Mouse (Mus musculus) limb, embryonic 13.5 days (tissue): ENCODE data around the gene Zfp651. TPM values are rescaled to one million over a fixed set of nuclear protein-coding genes. Genes with fewer than 3 reads are reported as not detected.

Experiments
- ATAC-seq: fragments of 200-750 bp; cut with Nextera tagmentation; 2 replicates; pipeline ENCODE4 v1.8.0; 2017; ENCODE audit warnings: low read depth, moderate number of reproducible peaks, moderate TSS enrichment; ENCODE audit not compliant: low FRiP score
- H3K27ac ChIP-seq: fragments of 300-500 bp; sonication (generic); 2 replicates; pipeline ENCODE4 v1.5.1; 2015; ENCODE audit warnings: inconsistent platforms, mild to moderate bottlenecking, moderate library complexity
- H3K27me3 ChIP-seq: fragments of 300-500 bp; sonication (generic); 2 replicates; pipeline ENCODE4 v1.6.1; 2015; ENCODE audit warnings: mild to moderate bottlenecking, inconsistent platforms
- H3K36me3 ChIP-seq: fragments of 300-500 bp; sonication (generic); 2 replicates; pipeline ENCODE4 v1.6.1; 2015; ENCODE audit warnings: inconsistent platforms, mild to moderate bottlenecking, moderate library complexity
- H3K4me1 ChIP-seq: fragments of 300-500 bp; sonication (generic); 2 replicates; pipeline ENCODE4 v1.6.1; 2015; ENCODE audit warnings: inconsistent platforms
- H3K4me2 ChIP-seq: fragments of 300-500 bp; sonication (generic); replicated peaks from 2 replicates; pipeline ENCODE4 v1.6.1; 2015; ENCODE audit warnings: inconsistent platforms, mild to moderate bottlenecking, moderate library complexity
- H3K4me3 ChIP-seq: fragments of 300-500 bp; sonication (generic); 2 replicates; pipeline ENCODE4 v1.5.1; 2015; ENCODE audit warnings: moderate library complexity, mild to moderate bottlenecking, inconsistent platforms
- H3K9ac ChIP-seq: fragments of 300-500 bp; sonication (generic); 2 replicates; pipeline ENCODE4 v1.6.1; 2015; ENCODE audit warnings: mild to moderate bottlenecking, inconsistent platforms
- H3K9me3 ChIP-seq: fragments of 300-500 bp; sonication (generic); 2 replicates; pipeline ENCODE4 v1.6.1; 2016; ENCODE audit warnings: inconsistent platforms
- WGBS: fragments of 180-500 bp; shearing (Covaris S2); methylation state at CpG from one replicate; pipeline ENCODE4 v1.1.7; 2015; 5-methylcytosine and 5-hydroxymethylcytosine counted together
- polyA plus RNA-seq: library from polyadenylated mRNA; unstranded; fragments of >200 nt; fragmentation: Nextera tagmentation; extraction: Ambion mirVana; gene quantifications from 2 replicates; pipeline ENCODE4 v1.2.1, GENCODE M21; 2015

Gene Zfp651
- 18.9 and 19.3 TPM in 2 replicates for polyA plus RNA-seq

GRCm38 (mm10) chr9:121759091-121760081 lies at the start of gene Zfp651:
Gene Zfp651 (plus strand): TSS chr9:121759330.
- under 1% methylated on average over 79 of the region's 97 CpGs for WGBS

GRCm38 (mm10) chr9:121709898-121710583 lies 49.1 kb upstream of the Zfp651 start, which contains the start of gene Ss18l2:
Gene Ss18l2 (plus strand): TSS chr9:121710329.
- H3K4me3 ChIP-seq, result peak within 1 kb of the TSS; percentile 78
- WGBS, result 5% methylated on average over 37 of the region's 37 CpGs
- peak within 1 kb of the TSS; percentile 89 for H3K4me2 ChIP-seq
- H3K9me3 ChIP-seq, result no peaks in the 10 kb centered on the region
- H3K27ac ChIP-seq, result peak within 1 kb of the TSS; percentile 80
- H3K4me1 ChIP-seq, result peaks cover 27% of the 10 kb centered on the region
- peak within 1 kb of the TSS; percentile 95 for H3K9ac ChIP-seq
- peaks cover 17% of the 10 kb centered on the region for H3K36me3 ChIP-seq
- peaks cover 2% of the 10 kb centered on the region; the same call in 1 of the 2 replicates for H3K27me3 ChIP-seq
- ATAC-seq, result peak; percentile 100

More at GRCm38 (mm10) chr9:121759091-121760081, at the start of gene Zfp651:
- ATAC-seq, result peak; percentile 76
- Histone ChIP-seq H3K4me2 (peak within 1 kb of the TSS; percentile 77), H3K4me1 (peaks cover 42% of the 10 kb centered on the region), H3K27ac (peak within 1 kb of the TSS; percentile 96), H3K9me3 (no peaks in the 10 kb centered on the region), H3K4me3 (peak within 1 kb of the TSS; percentile 83), H3K27me3 (no peaks in the 10 kb centered on the region), H3K9ac (peak within 1 kb of the TSS; percentile 95), H3K36me3 (peaks cover 51% of the 10 kb centered on the region)

DNA sequence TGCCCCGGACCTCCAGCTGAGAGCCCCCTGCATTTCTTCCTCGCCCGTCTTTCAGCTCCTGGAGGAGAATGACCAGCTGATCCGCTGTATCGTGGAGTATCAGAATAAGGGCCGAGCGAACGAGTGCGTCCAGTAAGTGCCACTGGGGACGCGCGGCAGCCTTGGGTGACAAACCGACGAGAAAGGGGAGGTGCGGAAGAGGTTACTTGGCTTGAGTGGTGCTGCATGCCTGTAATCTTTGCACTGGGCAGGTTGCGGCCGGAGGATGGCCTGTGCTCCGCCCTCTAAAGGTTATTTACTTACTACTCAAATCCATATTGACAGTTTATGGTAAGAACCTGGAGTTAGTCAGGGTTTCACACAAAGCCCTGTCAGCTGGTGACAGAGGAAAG lies 48.5 kb upstream of the Zfp651 start:
- peak; percentile 9; the same call in 1 of the 2 replicates for ATAC-seq
- peak overlapping the region; percentile 95 for H3K9ac ChIP-seq
- H3K27me3 ChIP-seq, result peaks cover 2% of the 10 kb centered on the region; the same call in 1 of the 2 replicates
- peak overlapping the region; percentile 80 for H3K27ac ChIP-seq
- H3K4me1 ChIP-seq, result peaks cover 21% of the 10 kb centered on the region
- peak overlapping the region; percentile 78 for H3K4me3 ChIP-seq
- peak overlapping the region; percentile 89 for H3K4me2 ChIP-seq
- H3K9me3 ChIP-seq, result no peaks in the 10 kb centered on the region
- peaks cover 17% of the 10 kb centered on the region for H3K36me3 ChIP-seq
- 0% methylated on average over 18 of the region's 18 CpGs for WGBS

DNA sequence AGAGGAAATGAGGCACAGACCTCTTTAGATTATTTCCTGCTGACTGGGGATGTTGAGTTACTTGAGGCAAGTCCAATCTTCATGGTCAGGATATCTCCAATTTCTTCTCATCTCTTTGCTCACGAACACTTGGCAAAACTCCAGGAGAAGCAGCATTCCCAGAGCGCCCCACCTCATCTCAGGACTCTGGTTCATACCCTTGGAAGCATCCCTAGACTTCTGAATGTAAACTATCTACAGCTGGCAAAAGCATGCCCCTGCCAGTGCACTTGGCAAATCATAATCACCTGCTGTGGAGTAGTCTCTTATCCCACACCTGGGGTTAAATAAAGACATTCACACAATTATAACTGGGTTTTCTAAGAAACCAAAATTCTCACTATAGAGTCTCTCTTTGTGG lies 42.1 kb upstream of the Zfp651 start:
- peaks cover 15% of the 10 kb centered on the region for H3K4me1 ChIP-seq
- no peak overlapping the region for H3K4me3 ChIP-seq
- H3K36me3 ChIP-seq, result peaks cover 17% of the 10 kb centered on the region
- ATAC-seq, result no peak
- H3K9ac ChIP-seq, result no peak overlapping the region
- WGBS, result 77% methylated on average over 2 of the region's 2 CpGs
- H3K9me3 ChIP-seq, result no peaks in the 10 kb centered on the region
- H3K27me3 ChIP-seq, result no peaks in the 10 kb centered on the region
- no peak overlapping the region for H3K27ac ChIP-seq
- H3K4me2 ChIP-seq, result no peak overlapping the region

DNA sequence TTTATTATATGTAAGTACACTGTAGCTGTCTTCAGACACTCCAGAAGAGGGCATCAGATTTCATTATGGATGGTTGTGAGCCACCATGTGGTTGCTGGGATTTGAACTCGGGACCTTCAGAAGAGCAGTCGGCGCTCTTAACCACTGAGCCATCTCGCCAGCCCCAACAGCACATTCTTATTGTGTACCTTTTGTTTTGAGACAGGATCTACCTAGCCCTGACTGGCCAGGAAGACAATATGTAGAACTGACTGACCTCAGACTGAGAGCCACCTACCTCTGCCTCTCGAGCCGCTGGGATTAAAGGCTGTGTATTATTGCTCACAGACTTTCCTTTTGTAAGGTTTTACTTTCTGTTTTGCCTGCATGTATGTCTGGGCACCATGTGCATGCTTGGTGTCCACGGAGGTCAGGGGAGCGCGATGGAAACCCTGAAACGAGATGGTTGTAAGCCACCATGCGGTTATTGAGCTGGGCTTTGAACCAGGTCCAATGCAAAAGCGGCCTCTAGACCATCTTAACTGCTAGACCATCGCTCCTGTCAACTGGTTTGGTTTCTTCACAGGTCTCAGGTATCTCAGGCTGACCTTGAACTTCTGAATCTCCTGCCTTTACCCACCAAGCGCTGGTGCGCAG lies 40.9 kb upstream of the Zfp651 start:
- peak overlapping the region; percentile 88 for H3K4me3 ChIP-seq
- WGBS, result 71% methylated on average over 15 of the region's 15 CpGs
- H3K9me3 ChIP-seq, result no peaks in the 10 kb centered on the region
- no peak for ATAC-seq
- peak overlapping the region; percentile 73 for H3K9ac ChIP-seq
- peaks cover 7% of the 10 kb centered on the region for H3K36me3 ChIP-seq
- peak overlapping the region; percentile 94 for H3K27ac ChIP-seq
- peaks cover 15% of the 10 kb centered on the region for H3K4me1 ChIP-seq
- no peaks in the 10 kb centered on the region for H3K27me3 ChIP-seq
- H3K4me2 ChIP-seq, result peak overlapping the region; percentile 70

GRCm38 (mm10) chr9:121718792-121719318 lies 40.3 kb upstream of the Zfp651 start, which contains the start of gene Nktr:
Gene Nktr (plus strand): TSS chr9:121719169.
- peak; percentile 100 for ATAC-seq
- under 1% methylated on average over 54 of the region's 61 CpGs for WGBS
- Histone ChIP-seq H3K27me3 (no peaks in the 10 kb centered on the region), H3K4me3 (peak within 1 kb of the TSS; percentile 88), H3K27ac (peak within 1 kb of the TSS; percentile 94), H3K4me2 (peak within 1 kb of the TSS; percentile 86), H3K9me3 (no peaks in the 10 kb centered on the region), H3K9ac (peak within 1 kb of the TSS; percentile 94), H3K36me3 (peaks cover under 1% of the 10 kb centered on the region; the same call in 1 of the 2 replicates), H3K4me1 (peaks cover 16% of the 10 kb centered on the region)

- Histone ChIP-seq H3K36me3 (no peaks in the 10 kb centered on the region), H3K4me1 (peaks cover 16% of the 10 kb centered on the region), H3K9me3 (no peaks in the 10 kb centered on the region), H3K4me2 (peak overlapping the region; percentile 86), H3K9ac (peak overlapping the region; percentile 94), H3K4me3 (peak overlapping the region; percentile 88), H3K27me3 (no peaks in the 10 kb centered on the region), H3K27ac (peak overlapping the region; percentile 94)
- peak; percentile 10 for ATAC-seq
- under 1% methylated on average over 75 of the region's 87 CpGs for WGBS
Observed at GRCm38 (mm10) chr9:121719347-121720331, 39.5 kb upstream of the Zfp651 start.

DNA sequence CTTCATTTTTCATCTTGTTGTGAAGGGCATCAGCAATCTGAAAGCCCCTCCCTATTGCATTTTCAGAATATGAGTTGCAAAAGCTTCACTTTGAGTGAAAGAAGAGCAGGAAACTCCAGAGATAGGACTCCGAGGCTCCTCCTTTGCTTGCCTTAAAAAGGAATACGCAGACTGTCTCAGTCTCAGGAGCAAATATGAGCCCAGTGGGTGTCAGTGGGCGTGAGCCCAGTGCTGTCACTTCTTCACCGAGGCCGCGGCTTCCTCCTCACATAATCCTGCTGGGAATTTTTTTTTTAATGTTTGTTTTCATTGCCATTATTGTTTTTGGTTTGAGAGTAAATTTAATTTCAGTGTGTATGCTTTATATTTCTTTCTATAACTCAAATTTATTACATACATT lies 18.6 kb upstream of the Zfp651 start:
- Histone ChIP-seq H3K36me3 (peaks cover 53% of the 10 kb centered on the region), H3K27me3 (no peaks in the 10 kb centered on the region), H3K9me3 (no peaks in the 10 kb centered on the region), H3K27ac (no peak overlapping the region), H3K4me3 (no peak overlapping the region), H3K9ac (no peak overlapping the region), H3K4me1 (no peaks in the 10 kb centered on the region), H3K4me2 (no peak overlapping the region)
- ATAC-seq, result no peak
- 93% methylated on average over 6 of the region's 6 CpGs for WGBS

DNA sequence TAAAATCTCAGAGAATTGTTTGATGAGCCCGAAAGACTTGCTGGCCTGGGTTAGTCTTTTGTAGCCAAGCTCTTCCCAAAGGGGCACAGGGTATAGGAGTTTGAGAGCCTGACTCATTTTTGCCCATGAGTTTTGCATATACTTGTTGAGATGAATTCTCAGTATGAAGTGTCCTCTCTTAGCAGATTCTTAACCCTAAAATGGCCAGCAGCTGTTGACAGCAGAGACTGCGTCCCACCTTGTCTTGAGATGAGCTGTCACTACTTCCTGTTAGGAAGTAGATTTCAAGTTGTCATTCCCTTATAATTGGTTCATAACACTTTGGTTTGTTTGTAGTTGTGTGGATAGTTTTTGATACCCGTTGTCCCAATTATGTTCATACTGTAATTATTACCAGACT lies 18.0 kb upstream of the Zfp651 start:
- no peak overlapping the region for H3K9ac ChIP-seq
- ATAC-seq, result no peak

DNA sequence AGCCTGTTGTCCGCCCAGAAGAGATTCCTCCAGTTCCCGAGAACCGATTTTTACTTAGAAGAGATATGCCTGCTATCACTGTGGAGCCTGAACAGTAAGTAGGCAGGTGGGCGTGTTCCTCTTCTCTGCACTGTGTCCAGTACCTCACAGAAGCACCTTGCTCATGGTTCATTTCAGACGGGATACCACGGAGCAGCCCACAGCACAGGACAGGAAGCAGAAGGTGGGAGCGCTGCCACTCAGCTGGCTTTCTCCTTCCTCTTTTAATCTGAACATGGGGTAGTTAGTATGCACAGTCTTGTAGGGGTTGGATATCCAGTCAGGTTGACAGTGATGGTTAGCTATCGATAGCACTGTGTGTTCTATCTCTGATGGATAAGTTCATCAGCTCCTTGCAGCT lies 15.1 kb upstream of the Zfp651 start:
- Histone ChIP-seq H3K4me1 (no peaks in the 10 kb centered on the region), H3K4me3 (no peak overlapping the region), H3K27me3 (no peaks in the 10 kb centered on the region), H3K4me2 (no peak overlapping the region), H3K9ac (no peak overlapping the region), H3K9me3 (no peaks in the 10 kb centered on the region), H3K36me3 (peaks cover 82% of the 10 kb centered on the region), H3K27ac (no peak overlapping the region)
- ATAC-seq, result no peak
- WGBS, result 92% methylated on average over 8 of the region's 8 CpGs

More for the DNA sequence above, 18.0 kb upstream of the Zfp651 start:
- H3K4me1 ChIP-seq, result no peaks in the 10 kb centered on the region
- no peak overlapping the region for H3K4me2 ChIP-seq
- no peaks in the 10 kb centered on the region for H3K9me3 ChIP-seq
- H3K36me3 ChIP-seq, result peaks cover 54% of the 10 kb centered on the region
- H3K27me3 ChIP-seq, result no peaks in the 10 kb centered on the region
- no peak overlapping the region for H3K27ac ChIP-seq
- 91% methylated on average over 3 of the region's 3 CpGs for WGBS
- H3K4me3 ChIP-seq, result no peak overlapping the region
